Mouse (Mus musculus) MEL (cell line): ENCODE results near the gene Ank2. TPM values are rescaled to one million over a fixed set of nuclear protein-coding genes. Genes with fewer than 3 reads are reported as not detected.

Source experiments
- DNase-seq: peaks from one replicate; pipeline ENCODE4 v3.0.0; 2011; ENCODE audit warnings: low read depth, low spot score
- H3K27ac ChIP-seq: 2 replicates; pipeline ENCODE4 v1.5.1; 2012; ENCODE audit warnings: low read depth, mild to moderate bottlenecking, control low read depth, low read length, moderate library complexity; ENCODE audit not compliant: control insufficient read depth
- H3K27me3 ChIP-seq, 2 experiments: fragments of 150-350 bp in 1 of 2; sonication (generic) in 1 of 2; 2 replicates each; pipeline ENCODE4 v1.6.1; 2012; ENCODE audit warnings: low read length in 2 of 2, mild to moderate bottlenecking in 2 of 2, improper control_type of control experiment in 1 of 2, moderate library complexity in 1 of 2; ENCODE audit not compliant: insufficient read depth in 2 of 2, control insufficient read depth in 1 of 2
- H3K36me3 ChIP-seq, 2 experiments: 2 replicates each; pipeline ENCODE4 v1.6.1; 2012 to 2014; ENCODE audit warnings: low read length in 2 of 2, improper control_type of control experiment in 1 of 2, inconsistent platforms in 1 of 2, mild to moderate bottlenecking in 1 of 2; ENCODE audit not compliant: insufficient read depth in 2 of 2, control insufficient read depth in 1 of 2
- H3K4me1 ChIP-seq, 2 experiments: fragments of 150-350 bp in 1 of 2; sonication (generic) in 1 of 2; 2 replicates each; pipeline ENCODE4 v1.6.1; 2012; ENCODE audit warnings: low read length in 2 of 2, improper control_type of control experiment in 1 of 2, mild to moderate bottlenecking in 1 of 2; ENCODE audit not compliant: insufficient read depth in 2 of 2, control insufficient read depth in 1 of 2
- H3K4me3 ChIP-seq, 2 experiments: fragments of 150-350 bp in 1 of 2; sonication (generic) in 1 of 2; 2 replicates each; pipeline ENCODE4 v1.5.1; 2012; ENCODE audit warnings: low read depth in 2 of 2, low read length in 2 of 2, mild to moderate bottlenecking in 2 of 2, moderate library complexity in 2 of 2, control low read depth in 1 of 2, improper control_type of control experiment in 1 of 2; ENCODE audit not compliant: control insufficient read depth in 1 of 2, insufficient read depth in 1 of 2
- H3K79me2 ChIP-seq: 2 replicates; pipeline ENCODE4 v1.6.1; 2012; ENCODE audit warnings: mild to moderate bottlenecking, low read length, moderate library complexity; ENCODE audit not compliant: control insufficient read depth, poor library complexity, insufficient read depth
- H3K9ac ChIP-seq: 2 replicates; pipeline ENCODE4 v1.6.1; 2012; ENCODE audit warnings: low read depth, mild to moderate bottlenecking, control low read depth, low read length, moderate library complexity; ENCODE audit not compliant: control insufficient read depth, poor library complexity, severe bottlenecking
- H3K9me3 ChIP-seq: fragments of 150-350 bp; sonication (generic); replicated peaks from 2 replicates; pipeline ENCODE4 v1.6.1; 2012; ENCODE audit warnings: mild to moderate bottlenecking, low read length, improper control_type of control experiment, moderate library complexity; ENCODE audit not compliant: insufficient read depth
- BHLHE40 ChIP-seq: IDR thresholded peaks from 2 replicates; pipeline ENCODE4 v1.6.1; 2012; ENCODE audit warnings: low read depth, mild to moderate bottlenecking, inconsistent platforms, low read length, improper control_type of control experiment, borderline replicate concordance
- ETS1 ChIP-seq: IDR thresholded peaks from 2 replicates; pipeline ENCODE4 v1.6.1; 2012; ENCODE audit warnings: low read depth, mild to moderate bottlenecking, inconsistent platforms, low read length, improper control_type of control experiment, moderate library complexity
- GATA1 ChIP-seq: IDR thresholded peaks from 2 replicates; pipeline ENCODE4 v1.6.1; 2011; ENCODE audit warnings: low read depth, low read length, improper control_type of control experiment
- HCFC1 ChIP-seq: IDR thresholded peaks from 2 replicates; pipeline ENCODE4 v1.6.1; 2012; ENCODE audit warnings: low read depth, mild to moderate bottlenecking, inconsistent platforms, low read length, improper control_type of control experiment, moderate library complexity
- KAT2A ChIP-seq: conservative IDR thresholded peaks from 2 replicates; pipeline ENCODE4 v1.6.1; 2012; ENCODE audit warnings: low read depth, low read length, improper control_type of control experiment, inconsistent platforms
- MAZ ChIP-seq: IDR thresholded peaks from 2 replicates; pipeline ENCODE4 v1.6.1; 2012; ENCODE audit warnings: low read depth, mild to moderate bottlenecking, inconsistent platforms, low read length, improper control_type of control experiment
- MXI1 ChIP-seq: IDR thresholded peaks from 2 replicates; pipeline ENCODE4 v1.6.1; 2011; ENCODE audit warnings: mild to moderate bottlenecking, low read depth, low read length, improper control_type of control experiment
- MYB ChIP-seq: IDR thresholded peaks from 2 replicates; pipeline ENCODE4 v1.6.1; 2011; ENCODE audit warnings: mild to moderate bottlenecking, low read depth, low read length, improper control_type of control experiment
- MYC ChIP-seq: IDR thresholded peaks from 2 replicates; pipeline ENCODE4 v1.6.1; 2011; ENCODE audit warnings: low read depth, mild to moderate bottlenecking, low read length, improper control_type of control experiment, moderate library complexity
- NRF1 ChIP-seq: IDR thresholded peaks from 2 replicates; pipeline ENCODE4 v1.6.1; 2014; ENCODE audit warnings: low read depth, mild to moderate bottlenecking, inconsistent platforms, low read length, improper control_type of control experiment, moderate library complexity; ENCODE audit not compliant: poor library complexity, insufficient read depth, severe bottlenecking
- POLR2A ChIP-seq, 2 experiments: IDR thresholded peaks; 2 replicates each; pipeline ENCODE4 v1.6.1; 2011 to 2012; ENCODE audit warnings: low read length in 2 of 2, mild to moderate bottlenecking in 2 of 2, control low read depth in 1 of 2, improper control_type of control experiment in 1 of 2, low read depth in 1 of 2, moderate library complexity in 1 of 2; ENCODE audit not compliant: control insufficient read depth in 1 of 2, insufficient read depth in 1 of 2, poor library complexity in 1 of 2
- POLR2AphosphoS2 ChIP-seq: IDR thresholded peaks from 2 replicates; pipeline ENCODE4 v1.6.1; 2011; ENCODE audit warnings: low read length, improper control_type of control experiment
- POLR2AphosphoS5 ChIP-seq: IDR thresholded peaks from 2 replicates; pipeline ENCODE4 v1.6.1; 2012; ENCODE audit warnings: low read depth, borderline replicate concordance, mild to moderate bottlenecking, inconsistent platforms, low read length, moderate library complexity, mixed read lengths
- SIN3A ChIP-seq: IDR thresholded peaks from 2 replicates; pipeline ENCODE4 v1.6.1; 2012; ENCODE audit warnings: low read length, improper control_type of control experiment, inconsistent platforms
- SMC3 ChIP-seq: IDR thresholded peaks from 2 replicates; pipeline ENCODE4 v1.6.1; 2011; ENCODE audit warnings: low read depth, low read length, improper control_type of control experiment
- TAL1 ChIP-seq: IDR thresholded peaks from 2 replicates; pipeline ENCODE4 v1.6.1; 2012; ENCODE audit warnings: mild to moderate bottlenecking, inconsistent platforms, low read length, moderate library complexity, mixed read lengths
- TBP ChIP-seq: IDR thresholded peaks from 2 replicates; pipeline ENCODE4 v1.8.0; 2011; ENCODE audit warnings: low read depth, low read length, improper control_type of control experiment
- TCF12 ChIP-seq: IDR thresholded peaks from 2 replicates; pipeline ENCODE4 v1.6.1; 2014; ENCODE audit warnings: low read depth, mild to moderate bottlenecking, inconsistent platforms, low read length, improper control_type of control experiment, moderate library complexity
- USF2 ChIP-seq, 2 experiments: IDR thresholded peaks; 2 replicates each; pipeline ENCODE4 v1.6.1; 2011 to 2012; ENCODE audit warnings: improper control_type of control experiment in 2 of 2, low read length in 2 of 2, borderline replicate concordance in 1 of 2, inconsistent platforms in 1 of 2, low read depth in 1 of 2, mild to moderate bottlenecking in 1 of 2; ENCODE audit not compliant: insufficient read depth in 1 of 2
- ZKSCAN1 ChIP-seq: IDR thresholded peaks from 2 replicates; pipeline ENCODE4 v1.6.1; 2012; ENCODE audit warnings: low read depth, mild to moderate bottlenecking, inconsistent platforms, low read length, improper control_type of control experiment, moderate library complexity
- ZMIZ1 ChIP-seq: IDR thresholded peaks from 2 replicates; pipeline ENCODE4 v1.6.1; 2012; ENCODE audit warnings: low read depth, mild to moderate bottlenecking, inconsistent platforms, low read length, improper control_type of control experiment, moderate library complexity
- ZNF384 ChIP-seq: IDR thresholded peaks from 2 replicates; pipeline ENCODE4 v1.6.1; 2012; ENCODE audit warnings: low read depth, mild to moderate bottlenecking, inconsistent platforms, low read length, improper control_type of control experiment
- polyA plus RNA-seq, 2 experiments: library from polyadenylated mRNA; stranded (reverse) in 1 of 2; unstranded in 1 of 2; fragments of >175 nt in 1 of 2; fragments of >200 nt in 1 of 2; gene quantifications; 2 replicates each; pipeline versions ENCODE4 v1.2.1 to v1.2.4; 2012; ENCODE audit warnings: low replicate concordance in 2 of 2, low read depth in 1 of 2; ENCODE audit not compliant: insufficient read length in 2 of 2, insufficient read depth in 1 of 2, missing spikeins in 1 of 2
- total RNA-seq: library from RNA; depleted of rRNA; stranded (reverse); fragments of 300-350 nt; gene quantifications from 2 replicates; pipeline ENCODE4 v1.2.3, GENCODE M21; 2012

Ank2 gene
- total and polyA plus RNA-seq, 3 experiments, result 2.7 to 4.5 TPM; not detected in 1

DNA sequence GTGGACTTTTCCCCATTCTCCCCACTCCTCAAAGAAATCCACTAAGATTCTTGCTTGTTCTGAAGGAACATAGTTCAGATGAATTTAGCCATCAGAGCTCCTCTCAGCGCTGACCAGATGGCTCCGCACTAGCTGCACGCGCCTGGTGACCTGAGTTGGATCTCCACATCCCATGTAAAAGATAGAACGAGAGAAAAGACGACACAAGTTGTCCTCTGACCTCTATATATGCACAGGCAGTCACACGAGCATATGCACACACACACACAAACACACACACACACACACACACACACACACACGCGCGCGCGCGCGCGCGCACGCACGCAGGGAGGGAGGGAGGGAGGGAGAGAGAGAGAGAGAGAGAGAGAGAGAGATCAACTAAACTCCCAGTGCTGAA is 241.2 kb downstream of the Ank2 start:
- Histone ChIP-seq H3K27me3 (no peaks in the 10 kb centered on the region), H3K4me3 (no peak overlapping the region), H3K27ac (no peak overlapping the region), H3K4me1 (no peaks in the 10 kb centered on the region), H3K9me3 (no peaks in the 10 kb centered on the region), H3K36me3 (no peaks in the 10 kb centered on the region), H3K79me2 (no peaks in the 10 kb centered on the region), H3K9ac (no peak overlapping the region)
- TF ChIP-seq MYC (no peak), POLR2AphosphoS5 (no peak), SMC3 (no peak), MAZ (no peak), BHLHE40 (no peak), POLR2A (IDR thresholded peaks at IDR 0.05; ENCODE audit: control insufficient read depth in 1 of 2, insufficient read depth in 1 of 2, low read depth in 1 of 2, low read length in 2 of 2, poor library complexity in 1 of 2) (no peak), GATA1 (no peak)
- no peak for DNase-seq

DNA sequence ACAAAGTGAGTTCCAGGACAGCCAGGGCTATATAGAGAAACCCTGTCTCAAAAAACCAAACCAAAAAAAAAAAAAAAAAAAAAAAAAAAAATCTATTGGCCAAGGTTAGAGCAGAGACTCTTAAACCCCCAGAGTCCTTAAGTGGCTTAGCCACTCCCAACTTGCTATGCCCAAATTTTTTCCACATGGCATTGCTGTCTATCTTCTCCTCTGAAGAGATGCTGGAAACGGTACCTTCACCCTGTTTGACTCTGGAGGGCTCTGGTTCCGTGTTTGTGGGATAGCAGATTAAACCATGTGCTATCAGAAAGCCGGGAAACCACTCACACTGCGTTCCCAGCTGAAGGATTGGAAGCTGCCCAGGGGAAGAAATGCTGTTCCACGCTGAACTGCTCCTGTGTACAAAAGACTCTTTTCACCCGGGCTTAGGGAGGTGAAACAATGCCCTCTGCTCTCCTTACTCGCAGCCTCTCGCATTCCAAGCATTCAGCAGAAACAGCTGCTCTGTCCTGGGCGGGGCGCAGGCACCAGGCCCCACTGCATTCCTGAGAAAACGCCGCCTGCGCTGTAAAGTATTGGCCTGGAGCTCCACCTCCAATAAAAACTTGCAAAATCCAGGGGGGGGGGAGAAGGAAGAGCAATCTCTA is 241.7 kb downstream of the Ank2 start:
- Histone ChIP-seq H3K9me3 (no peaks in the 10 kb centered on the region), H3K27ac (no peak overlapping the region), H3K36me3 (no peaks in the 10 kb centered on the region), H3K9ac (no peak overlapping the region), H3K4me1 (no peaks in the 10 kb centered on the region), H3K27me3 (no peaks in the 10 kb centered on the region), H3K4me3 (no peak overlapping the region), H3K79me2 (no peaks in the 10 kb centered on the region)
- no peak for TF ChIP-seq SIN3A
- no peak for TF ChIP-seq ZMIZ1
- no peak for TF ChIP-seq POLR2AphosphoS2
- TF ChIP-seq ZNF384, result no peak
- TF ChIP-seq HCFC1, result no peak
- no peak for TF ChIP-seq TBP
- no peak for TF ChIP-seq NRF1
- no peak for TF ChIP-seq TAL1
- no peak for TF ChIP-seq USF2 (IDR thresholded peaks at IDR 0.05; ENCODE audit: borderline replicate concordance in 1 of 2, insufficient read depth in 1 of 2, low read depth in 1 of 2, low read length in 2 of 2)
- TF ChIP-seq MYC, result no peak
- TF ChIP-seq MXI1, result no peak
- no peak for TF ChIP-seq TCF12
- no peak for TF ChIP-seq ETS1
- TF ChIP-seq ZKSCAN1, result no peak
- no peak for TF ChIP-seq MYB
- TF ChIP-seq POLR2A (IDR thresholded peaks at IDR 0.05; ENCODE audit: control insufficient read depth in 1 of 2, insufficient read depth in 1 of 2, low read depth in 1 of 2, low read length in 2 of 2, poor library complexity in 1 of 2), result no peak
- TF ChIP-seq KAT2A, result no peak
- TF ChIP-seq GATA1, result no peak
- no peak for DNase-seq
